Comparison of ENCODE assay signal across 9 mouse cellular contexts in genomic region chr10:109011226-109012165, GRCm38 (mm10). TPM values are rescaled to one million over a fixed set of nuclear protein-coding genes. Genes with fewer than 3 reads are reported as not detected.
DNase-seq lines count a peak whose midpoint lies in the region; ATAC-seq and TF ChIP-seq lines count a peak whose summit lies in the region.
"Had no signal": no experiment of that assay in that cellular context is flagged by ENCODE, and none has a peak within 500 bp of the region (broad histone marks: within the 10 kb centered on the region; RNA-seq: fewer than 3 reads in every experiment).

No protein-coding gene starts in this region.

- ATAC-seq in lung, embryonic 14.5 days (ENCODE audit: insufficient read depth): peak; percentile 85
- ATAC-seq in kidney, postnatal 0 days (replicated peaks; ENCODE audit: low FRiP score, low read depth): peak; percentile 65
- ATAC-seq in liver, embryonic 11.5 days (replicated peaks; ENCODE audit: low FRiP score): peak; percentile 60

- H3K9ac ChIP-seq in lung, embryonic 14.5 days: no peak overlapping the region
- no peak overlapping the region for H3K9ac ChIP-seq in kidney, postnatal 0 days (ENCODE audit: low read depth, low read length)
- no peak overlapping the region for H3K9ac ChIP-seq in liver, embryonic 11.5 days (ENCODE audit: low read depth, low read length)

- no peaks in the 10 kb centered on the region for H3K36me3 ChIP-seq in lung, embryonic 14.5 days (ENCODE audit: insufficient read depth)
- H3K36me3 ChIP-seq in kidney, postnatal 0 days (ENCODE audit: insufficient read depth, low read length): no peaks in the 10 kb centered on the region
- no peaks in the 10 kb centered on the region for H3K36me3 ChIP-seq in liver, embryonic 11.5 days (ENCODE audit: control insufficient read depth, insufficient read depth, low read length)

- 1% methylated on average over 26 of the region's 29 CpGs for whole genome bisulfite sequencing in lung, embryonic 14.5 days
- 2% methylated on average over 28 of the region's 29 CpGs for WGBS in kidney, postnatal 0 days
- WGBS in liver, embryonic 11.5 days: 2% methylated on average over 29 of the region's 29 CpGs

- no peak overlapping the region for H3K27ac ChIP-seq in lung, embryonic 14.5 days (ENCODE audit: low read depth)
- H3K27ac ChIP-seq in kidney, postnatal 0 days: no peak overlapping the region
- H3K27ac ChIP-seq in liver, embryonic 11.5 days (ENCODE audit: low read depth, low read length): no peak overlapping the region
- H3K27ac ChIP-seq: macrophage had no signal

- H3K4me1 ChIP-seq in lung, embryonic 14.5 days (ENCODE audit: insufficient read depth): no peaks in the 10 kb centered on the region
- peaks cover 6% of the 10 kb centered on the region; the same call in 1 of the 2 replicates for H3K4me1 ChIP-seq in kidney, postnatal 0 days (replicated peaks; ENCODE audit: insufficient read depth, low read length)
- H3K4me1 ChIP-seq in liver, embryonic 11.5 days (replicated peaks; ENCODE audit: control insufficient read depth, insufficient read depth, low read length): no peaks in the 10 kb centered on the region; the same call in 1 of the 2 replicates

- peak; percentile 49 for DNase-seq in lung, embryonic 14.5 days
- no peak for DNase-seq in lung, postnatal 4 days
- peak; percentile 62 to 72 for DNase-seq in cerebellum, postnatal 10 days
- DNase-seq in frontal cortex, postnatal 25 days (ENCODE audit: low spot score in 2 of 2): peak; percentile 30 to 43
- peak; percentile 25 for DNase-seq in kidney, postnatal 0 days (ENCODE audit: low spot score)
- peak; percentile 36 for DNase-seq in liver, embryonic 11.5 days (ENCODE audit: low spot score)
- peak; percentile 82 for DNase-seq in retina, postnatal 7 days (ENCODE audit: low read depth, low spot score)
- no peak for DNase-seq in adipocyte (ENCODE audit: low spot score)

- peak overlapping the region; percentile 33 for H3K4me3 ChIP-seq in lung, embryonic 14.5 days (ENCODE audit: low read depth, low read length)
- peak overlapping the region; percentile 32 for H3K4me3 ChIP-seq in kidney, postnatal 0 days (replicated peaks; ENCODE audit: low read depth, low read length)
- peak overlapping the region; percentile 37 for H3K4me3 ChIP-seq in liver, embryonic 11.5 days (ENCODE audit: low read depth, low read length)

- peak overlapping the region; percentile 76 for H3K4me2 ChIP-seq in lung, embryonic 14.5 days
- peak overlapping the region; percentile 65 for H3K4me2 ChIP-seq in kidney, postnatal 0 days (ENCODE audit: low read length)
- peak overlapping the region; percentile 66 for H3K4me2 ChIP-seq in liver, embryonic 11.5 days

- H3K27me3 ChIP-seq in lung, embryonic 14.5 days (ENCODE audit: insufficient read depth, low read length): peaks cover 16% of the 10 kb centered on the region
- peaks cover 11% of the 10 kb centered on the region; the same call in 1 of the 2 replicates for H3K27me3 ChIP-seq in kidney, postnatal 0 days (ENCODE audit: insufficient read depth, low read length)
- H3K27me3 ChIP-seq in liver, embryonic 11.5 days (replicated peaks; ENCODE audit: control insufficient read depth, insufficient read depth, low read length): peaks cover 12% of the 10 kb centered on the region

- H3K9me3 ChIP-seq in lung, embryonic 14.5 days (ENCODE audit: low read depth, low read length): no peaks in the 10 kb centered on the region
- H3K9me3 ChIP-seq in kidney, postnatal 0 days (replicated peaks; ENCODE audit: low read length): no peaks in the 10 kb centered on the region
- H3K9me3 ChIP-seq in liver, embryonic 11.5 days (ENCODE audit: control insufficient read depth, low read length): no peaks in the 10 kb centered on the region

- TF ChIP-seq CTCF in lung, embryonic 14.5 days (IDR thresholded peaks at IDR 0.05; ENCODE audit: low read depth): no peak
- no peak; the same call in 1 of the 2 replicates for TF ChIP-seq CTCF in kidney, postnatal 0 days (IDR thresholded peaks at IDR 0.05; ENCODE audit: low read depth)

RNA-seq across cellular contexts. Expression of gene Syt1, which starts 0.7 kb away (rescaled TPM):
- polyA plus RNA-seq in lung, embryonic 14.5 days (2014; fragmentation: Nextera tagmentation; extraction: Ambion mirVana): 0.25 and 0.55 TPM in 2 replicates
- 0.27 and 0.33 TPM in 2 replicates for polyA plus RNA-seq in kidney, postnatal 0 days (2015; fragmentation: Nextera tagmentation; extraction: Ambion mirVana)
- 1.1 and 1.5 TPM in 2 replicates for polyA plus RNA-seq in liver, embryonic 11.5 days (2014; fragmentation: Nextera tagmentation; extraction: Ambion mirVana)
- polyA plus RNA-seq: macrophage had no signal

Comparison
In these comparisons a context has a peak if more than half of its experiments do, and no peak if none do; other contexts are left out.
1. DNase-seq: peak in lung, embryonic 14.5 days (single experiment), cerebellum, postnatal 10 days (2 of 2), frontal cortex, postnatal 25 days (2 of 2), kidney, postnatal 0 days (single experiment), liver, embryonic 11.5 days (single experiment) and retina, postnatal 7 days (single experiment); none in lung, postnatal 4 days (0 of 2) and adipocyte (single experiment).
2. Peak in every context shown above with its lines, with median percentiles within 50 percentile points of each other: ATAC-seq, H3K4me2 ChIP-seq and H3K4me3 ChIP-seq.